15 mouse cellular contexts compared by ENCODE assay signal in genomic region chr1:150587410-150587809, GRCm38 (mm10).
A peak's percentile ranks its signal among the peaks of the same experiment; 100 is the strongest.
DNase-seq lines count a peak whose midpoint lies in the region; ATAC-seq lines count a peak whose summit lies in the region.
"Had no signal": no experiment of that assay in that cellular context is flagged by ENCODE, and none has a peak within 500 bp of the region (broad histone marks: within the 10 kb centered on the region; RNA-seq: fewer than 3 reads in every experiment).

No protein-coding gene starts in this region.

- H3K4me3 ChIP-seq in forebrain, embryonic 12.5 days (replicated peaks): no peak overlapping the region
- H3K4me3 ChIP-seq in forebrain, embryonic 13.5 days: no peak overlapping the region
- H3K4me3 ChIP-seq in embryonic facial prominence, embryonic 14.5 days (ENCODE audit: low read depth, low read length): no peak overlapping the region
- no peak overlapping the region for H3K4me3 ChIP-seq in neural tube, embryonic 14.5 days (ENCODE audit: low read depth, low read length)
- H3K4me3 ChIP-seq: layer of hippocampus, adult 2 months; limb, embryonic 13.5 days; myocyte had no signal

- no peak overlapping the region for H3K4me2 ChIP-seq in forebrain, embryonic 12.5 days
- no peak overlapping the region for H3K4me2 ChIP-seq in forebrain, embryonic 13.5 days
- no peak overlapping the region for H3K4me2 ChIP-seq in embryonic facial prominence, embryonic 14.5 days (ENCODE audit: low read depth, low read length)
- H3K4me2 ChIP-seq in neural tube, embryonic 14.5 days (ENCODE audit: low read depth, low read length): no peak overlapping the region
- H3K4me2 ChIP-seq: limb, embryonic 13.5 days had no signal

- no peaks in the 10 kb centered on the region for H3K36me3 ChIP-seq in forebrain, embryonic 12.5 days (replicated peaks)
- no peaks in the 10 kb centered on the region for H3K36me3 ChIP-seq in forebrain, embryonic 13.5 days (ENCODE audit: poor library complexity, severe bottlenecking)
- H3K36me3 ChIP-seq in embryonic facial prominence, embryonic 14.5 days (ENCODE audit: control insufficient read depth, insufficient read depth, low read length): peaks cover 40% of the 10 kb centered on the region; the same call in 1 of the 2 replicates
- no peaks in the 10 kb centered on the region for H3K36me3 ChIP-seq in neural tube, embryonic 14.5 days (ENCODE audit: control insufficient read depth, insufficient read depth, low read length)

- no peak overlapping the region for H3K27ac ChIP-seq in forebrain, embryonic 12.5 days
- H3K27ac ChIP-seq in forebrain, embryonic 13.5 days: no peak overlapping the region
- H3K27ac ChIP-seq in embryonic facial prominence, embryonic 14.5 days (replicated peaks; ENCODE audit: low read depth, low read length): no peak overlapping the region
- H3K27ac ChIP-seq in neural tube, embryonic 14.5 days (ENCODE audit: low read depth, low read length): no peak overlapping the region
- H3K27ac ChIP-seq: layer of hippocampus, adult 2 months; limb, embryonic 13.5 days; macrophage had no signal

- peak; percentile 16 for DNase-seq in embryonic facial prominence, embryonic 14.5 days (ENCODE audit: low spot score)
- peak; percentile 52 for DNase-seq in mesoderm, embryonic 11.5 days (ENCODE audit: low read depth, low spot score)
- no peak for DNase-seq in lung, postnatal 25 days (ENCODE audit: low spot score)
- DNase-seq in gastrocnemius, postnatal 25 days: no peak
- DNase-seq in layer of hippocampus, postnatal 14 days (ENCODE audit: low spot score in 2 of 2): no peak
- DNase-seq: cerebellum, postnatal 36 days; liver, postnatal 0 days had no signal

- no peaks in the 10 kb centered on the region for H3K9me3 ChIP-seq in forebrain, embryonic 12.5 days
- no peaks in the 10 kb centered on the region for H3K9me3 ChIP-seq in forebrain, embryonic 13.5 days (replicated peaks)
- H3K9me3 ChIP-seq in embryonic facial prominence, embryonic 14.5 days (ENCODE audit: control insufficient read depth, low read length): no peaks in the 10 kb centered on the region
- H3K9me3 ChIP-seq in neural tube, embryonic 14.5 days (ENCODE audit: control insufficient read depth, low read length): no peaks in the 10 kb centered on the region
- H3K9me3 ChIP-seq: limb, embryonic 13.5 days had no signal

- H3K27me3 ChIP-seq in forebrain, embryonic 12.5 days: peaks cover 12% of the 10 kb centered on the region
- H3K27me3 ChIP-seq in forebrain, embryonic 13.5 days: no peaks in the 10 kb centered on the region
- H3K27me3 ChIP-seq in embryonic facial prominence, embryonic 14.5 days (replicated peaks; ENCODE audit: control insufficient read depth, insufficient read depth, low read length): no peaks in the 10 kb centered on the region
- no peaks in the 10 kb centered on the region for H3K27me3 ChIP-seq in neural tube, embryonic 14.5 days (ENCODE audit: control insufficient read depth, insufficient read depth, low read length)
- H3K27me3 ChIP-seq: limb, embryonic 13.5 days; Patski had no signal

- no peak overlapping the region for H3K9ac ChIP-seq in forebrain, embryonic 12.5 days
- H3K9ac ChIP-seq in forebrain, embryonic 13.5 days: no peak overlapping the region
- no peak overlapping the region for H3K9ac ChIP-seq in embryonic facial prominence, embryonic 14.5 days (ENCODE audit: low read depth, low read length)
- no peak overlapping the region for H3K9ac ChIP-seq in neural tube, embryonic 14.5 days (replicated peaks; ENCODE audit: low read depth, low read length)
- H3K9ac ChIP-seq: limb, embryonic 13.5 days; liver, postnatal 0 days had no signal

- ATAC-seq in forebrain, embryonic 12.5 days (ENCODE audit: low FRiP score): peak; percentile 78
- no peak for ATAC-seq in forebrain, embryonic 13.5 days
- ATAC-seq in embryonic facial prominence, embryonic 14.5 days (ENCODE audit: low read depth): no peak; the same call in 1 of the 2 replicates
- ATAC-seq in neural tube, embryonic 14.5 days (ENCODE audit: low read depth): peak; percentile 39; the same call in 1 of the 2 replicates
- ATAC-seq: liver, postnatal 0 days; Patski had no signal

- 0 out of 2 replicates have a peak, but pooled peaks cover 6% of the 10 kb centered on the region for H3K4me1 ChIP-seq in forebrain, embryonic 12.5 days
- peaks cover 6% of the 10 kb centered on the region; the same call in 1 of the 2 replicates for H3K4me1 ChIP-seq in forebrain, embryonic 13.5 days
- H3K4me1 ChIP-seq in embryonic facial prominence, embryonic 14.5 days (ENCODE audit: control insufficient read depth, insufficient read depth, low read length): no peaks in the 10 kb centered on the region
- no peaks in the 10 kb centered on the region for H3K4me1 ChIP-seq in neural tube, embryonic 14.5 days (ENCODE audit: control insufficient read depth, insufficient read depth, low read length)
- H3K4me1 ChIP-seq: limb, embryonic 13.5 days had no signal

Comparison
In these comparisons a context has a peak if more than half of its experiments do, and no peak if none do; other contexts are left out.
1. ATAC-seq: peak in forebrain, embryonic 12.5 days (single experiment) and neural tube, embryonic 14.5 days (single experiment); none in forebrain, embryonic 13.5 days (single experiment) and embryonic facial prominence, embryonic 14.5 days (single experiment).
2. DNase-seq: peak in embryonic facial prominence, embryonic 14.5 days (single experiment) and mesoderm, embryonic 11.5 days (single experiment); none in lung, postnatal 25 days (single experiment), gastrocnemius, postnatal 25 days (single experiment) and layer of hippocampus, postnatal 14 days (0 of 2).